Mouse (Mus musculus) thymus, adult 2 months (tissue): ENCODE results near the gene Slc35a3.

Experiments
- CTCF ChIP-seq: fragments of 200-500 bp; IDR thresholded peaks from 2 replicates; pipeline ENCODE4 v1.5.1; 2012; ENCODE audit warnings: mild to moderate bottlenecking, control low read depth, low read length, moderate library complexity, borderline replicate concordance; ENCODE audit not compliant: control insufficient read depth, poor library complexity, insufficient read depth; ENCODE audit errors: extremely low read depth
- POLR2A ChIP-seq: fragments of 200-500 bp; IDR thresholded peaks from 2 replicates; pipeline ENCODE4 v1.6.1; 2012; ENCODE audit warnings: mild to moderate bottlenecking, low read length, control low read depth, moderate library complexity; ENCODE audit not compliant: control insufficient read depth, poor library complexity, insufficient read depth; ENCODE audit errors: extremely low read depth

DNA sequence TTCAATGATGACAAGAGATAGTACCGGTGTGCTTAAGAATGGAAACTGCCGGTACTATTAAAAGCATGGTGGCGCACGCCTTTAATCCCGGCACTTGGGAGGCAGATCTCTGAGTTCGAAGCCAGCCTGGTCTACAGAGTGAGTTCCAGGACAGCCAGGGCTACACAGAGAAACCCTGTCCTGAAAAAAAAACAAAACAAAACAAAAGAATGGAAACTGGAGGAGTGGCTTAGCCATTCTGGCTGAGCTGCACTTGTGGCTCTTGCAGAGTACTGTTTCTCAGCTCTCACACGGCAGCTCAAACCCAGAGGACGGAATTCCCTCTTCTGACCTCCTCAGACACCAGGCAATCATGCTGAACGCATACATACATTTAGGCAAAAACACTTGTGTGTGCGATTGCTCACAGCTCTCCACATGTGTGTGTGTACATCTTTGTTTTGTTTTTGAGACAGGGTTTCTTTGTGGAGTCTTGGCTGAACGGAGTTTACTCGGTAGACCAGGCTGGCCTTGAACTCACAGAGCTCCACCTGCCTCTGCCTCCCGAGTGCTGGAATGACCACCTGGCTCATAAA, 52.7 kb downstream of the Slc35a3 start:
- TF ChIP-seq POLR2A (no peak), CTCF (no peak)
